Mouse (Mus musculus): ENCODE measurements around the gene Mpdz. TPM values are rescaled to one million over a fixed set of nuclear protein-coding genes. Genes with fewer than 3 reads are reported as not detected.

The Mpdz gene
- polyA plus RNA-seq, 1 experiment from 2014 or later: 19.1 TPM

GRCm38 (mm10) chr4:81313246-81313645 is 129.4 kb downstream of the Mpdz start:
- Histone ChIP-seq H3K4me2 (ENCODE audit: low read length) (no peak overlapping the region), H3K4me3 (ENCODE audit: low read depth, low read length) (no peak overlapping the region), H3K27me3 (replicated peaks; ENCODE audit: control insufficient read depth, insufficient read depth, low read length) (no peaks in the 10 kb centered on the region), H3K9me3 (replicated peaks; ENCODE audit: control insufficient read depth, low read length) (no peaks in the 10 kb centered on the region), H3K36me3 (ENCODE audit: control insufficient read depth, insufficient read depth, low read length) (0 out of 2 replicates have a peak, but pooled peaks cover 3% of the 10 kb centered on the region), H3K9ac (ENCODE audit: low read length) (no peak overlapping the region), H3K27ac (ENCODE audit: low read depth, low read length) (no peak overlapping the region), H3K4me1 (ENCODE audit: control insufficient read depth, insufficient read depth, low read length) (no peaks in the 10 kb centered on the region; the same call in 1 of the 2 replicates)
- 92% methylated on average over 4 of the region's 4 CpGs for WGBS
- ATAC-seq (no peak), DNase-seq (ENCODE audit: low spot score) (no peak)

DNA sequence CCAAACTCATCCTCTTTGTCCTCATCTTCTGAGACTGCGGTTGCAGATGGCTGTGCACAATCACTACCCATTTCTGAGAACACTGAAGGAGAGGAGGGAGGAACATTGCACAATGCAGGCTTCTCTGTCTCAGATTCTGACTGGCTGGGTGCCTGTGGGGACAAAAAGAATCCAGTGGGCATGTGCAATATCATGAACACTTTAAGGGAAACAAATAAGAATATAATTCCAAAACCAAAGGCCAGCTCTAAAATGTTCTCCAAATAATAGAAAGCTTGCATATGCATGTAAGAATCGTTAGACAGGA is 132.5 kb downstream of the Mpdz start:
- H3K4me2 ChIP-seq (ENCODE audit: low read length): no peak overlapping the region
- DNase-seq (ENCODE audit: low spot score) (no peak), ATAC-seq (no peak)
- 65% methylated on average over 2 of the region's 2 CpGs for WGBS
- no peaks in the 10 kb centered on the region; the same call in 1 of the 2 replicates for H3K4me1 ChIP-seq (ENCODE audit: control insufficient read depth, insufficient read depth, low read length)
- H3K27ac ChIP-seq (ENCODE audit: low read depth, low read length): no peak overlapping the region
- H3K27me3 ChIP-seq (replicated peaks; ENCODE audit: control insufficient read depth, insufficient read depth, low read length): no peaks in the 10 kb centered on the region
- H3K4me3 ChIP-seq (ENCODE audit: low read depth, low read length): no peak overlapping the region
- H3K9me3 ChIP-seq (replicated peaks; ENCODE audit: control insufficient read depth, low read length): no peaks in the 10 kb centered on the region
- H3K36me3 ChIP-seq (ENCODE audit: control insufficient read depth, insufficient read depth, low read length): peaks cover 9% of the 10 kb centered on the region; the same call in 1 of the 2 replicates
- no peak overlapping the region for H3K9ac ChIP-seq (ENCODE audit: low read length)

- H3K27me3 ChIP-seq (replicated peaks; ENCODE audit: control insufficient read depth, insufficient read depth, low read length): no peaks in the 10 kb centered on the region
- no peak overlapping the region for H3K4me3 ChIP-seq (ENCODE audit: low read depth, low read length)
- H3K9ac ChIP-seq (ENCODE audit: low read length): no peak overlapping the region
- H3K9me3 ChIP-seq (replicated peaks; ENCODE audit: control insufficient read depth, low read length): no peaks in the 10 kb centered on the region
- DNase-seq (ENCODE audit: low spot score): no peak
- H3K27ac ChIP-seq (ENCODE audit: low read depth, low read length): no peak overlapping the region
- H3K4me1 ChIP-seq (ENCODE audit: control insufficient read depth, insufficient read depth, low read length): no peaks in the 10 kb centered on the region
- peaks cover 10% of the 10 kb centered on the region; the same call in 1 of the 2 replicates for H3K36me3 ChIP-seq (ENCODE audit: control insufficient read depth, insufficient read depth, low read length)
- no peak for ATAC-seq
- 70% methylated on average over 12 of the region's 12 CpGs for WGBS
- H3K4me2 ChIP-seq (ENCODE audit: low read length): no peak overlapping the region
Observed at GRCm38 (mm10) chr4:81309473-81310167, 133.0 kb downstream of the Mpdz start.

GRCm38 (mm10) chr4:81307596-81308265 is 134.9 kb downstream of the Mpdz start:
- no peak overlapping the region for H3K4me3 ChIP-seq (ENCODE audit: low read depth, low read length)
- H3K4me1 ChIP-seq (ENCODE audit: control insufficient read depth, insufficient read depth, low read length): no peaks in the 10 kb centered on the region
- no peaks in the 10 kb centered on the region for H3K27me3 ChIP-seq (replicated peaks; ENCODE audit: control insufficient read depth, insufficient read depth, low read length)
- H3K9ac ChIP-seq (ENCODE audit: low read length): no peak overlapping the region
- DNase-seq (ENCODE audit: low spot score) (no peak), ATAC-seq (no peak)
- peaks cover 20% of the 10 kb centered on the region for H3K36me3 ChIP-seq (ENCODE audit: control insufficient read depth, insufficient read depth, low read length)
- WGBS: 94% methylated on average over 10 of the region's 10 CpGs
- no peaks in the 10 kb centered on the region for H3K9me3 ChIP-seq (replicated peaks; ENCODE audit: control insufficient read depth, low read length)
- H3K4me2 ChIP-seq (ENCODE audit: low read length): no peak overlapping the region
- H3K27ac ChIP-seq (ENCODE audit: low read depth, low read length): no peak overlapping the region

DNA sequence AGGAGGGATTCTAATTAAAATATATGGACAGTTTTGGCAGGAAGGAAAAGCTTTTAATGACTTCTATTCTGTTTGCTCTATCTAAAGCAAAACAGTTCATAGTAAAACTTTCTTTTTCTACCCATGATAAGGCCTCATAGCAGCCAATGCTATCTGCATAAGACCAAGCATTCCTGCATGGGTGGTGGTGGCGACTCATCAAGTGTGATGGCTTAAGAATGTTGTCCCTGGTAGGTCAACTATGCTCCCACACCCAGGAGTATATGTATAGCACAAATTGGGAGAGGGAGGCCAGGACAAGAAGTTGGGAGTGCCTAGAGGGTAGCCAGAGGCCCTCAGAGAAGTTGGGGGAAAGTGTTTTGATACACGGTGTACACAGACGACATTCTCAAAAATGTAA is 140.6 kb downstream of the Mpdz start:
- WGBS: 96% methylated on average over 3 of the region's 3 CpGs
- no peak for DNase-seq (ENCODE audit: low spot score)
- H3K27ac ChIP-seq (ENCODE audit: low read depth, low read length): no peak overlapping the region
- no peak overlapping the region for H3K9ac ChIP-seq (ENCODE audit: low read length)
- no peak for ATAC-seq
- no peak overlapping the region for H3K4me3 ChIP-seq (ENCODE audit: low read depth, low read length)
- H3K4me1 ChIP-seq (ENCODE audit: control insufficient read depth, insufficient read depth, low read length): no peaks in the 10 kb centered on the region
- no peak overlapping the region for H3K4me2 ChIP-seq (ENCODE audit: low read length)
- H3K36me3 ChIP-seq (ENCODE audit: control insufficient read depth, insufficient read depth, low read length): peaks cover 17% of the 10 kb centered on the region
- H3K27me3 ChIP-seq (replicated peaks; ENCODE audit: control insufficient read depth, insufficient read depth, low read length): no peaks in the 10 kb centered on the region
- H3K9me3 ChIP-seq (replicated peaks; ENCODE audit: control insufficient read depth, low read length): no peaks in the 10 kb centered on the region

GRCm38 (mm10) chr4:81298384-81298783 is 144.2 kb downstream of the Mpdz start:
- 89% methylated on average over 4 of the region's 4 CpGs for WGBS
- Histone ChIP-seq H3K27me3 (replicated peaks; ENCODE audit: control insufficient read depth, insufficient read depth, low read length) (no peaks in the 10 kb centered on the region), H3K4me2 (ENCODE audit: low read length) (no peak overlapping the region)

GRCm38 (mm10) chr4:81293309-81293708 is 149.3 kb downstream of the Mpdz start:
- DNase-seq (ENCODE audit: low spot score) (no peak), ATAC-seq (no peak)
- no peaks in the 10 kb centered on the region for H3K4me1 ChIP-seq (ENCODE audit: control insufficient read depth, insufficient read depth, low read length)
- no peak overlapping the region for H3K9ac ChIP-seq (ENCODE audit: low read length)
- H3K4me3 ChIP-seq (ENCODE audit: low read depth, low read length): no peak overlapping the region
- H3K27ac ChIP-seq (ENCODE audit: low read depth, low read length): no peak overlapping the region
- H3K9me3 ChIP-seq (replicated peaks; ENCODE audit: control insufficient read depth, low read length): no peaks in the 10 kb centered on the region
- H3K27me3 ChIP-seq (replicated peaks; ENCODE audit: control insufficient read depth, insufficient read depth, low read length): no peaks in the 10 kb centered on the region
- no peak overlapping the region for H3K4me2 ChIP-seq (ENCODE audit: low read length)
- H3K36me3 ChIP-seq (ENCODE audit: control insufficient read depth, insufficient read depth, low read length): peaks cover 43% of the 10 kb centered on the region

More at GRCm38 (mm10) chr4:81298384-81298783, 144.2 kb downstream of the Mpdz start:
- no peaks in the 10 kb centered on the region for H3K4me1 ChIP-seq (ENCODE audit: control insufficient read depth, insufficient read depth, low read length)
- peaks cover 26% of the 10 kb centered on the region for H3K36me3 ChIP-seq (ENCODE audit: control insufficient read depth, insufficient read depth, low read length)
- no peak for DNase-seq (ENCODE audit: low spot score)
- H3K4me3 ChIP-seq (ENCODE audit: low read depth, low read length): no peak overlapping the region
- H3K27ac ChIP-seq (ENCODE audit: low read depth, low read length): no peak overlapping the region
- no peak overlapping the region for H3K9ac ChIP-seq (ENCODE audit: low read length)
- no peaks in the 10 kb centered on the region for H3K9me3 ChIP-seq (replicated peaks; ENCODE audit: control insufficient read depth, low read length)
- no peak for ATAC-seq

DNA sequence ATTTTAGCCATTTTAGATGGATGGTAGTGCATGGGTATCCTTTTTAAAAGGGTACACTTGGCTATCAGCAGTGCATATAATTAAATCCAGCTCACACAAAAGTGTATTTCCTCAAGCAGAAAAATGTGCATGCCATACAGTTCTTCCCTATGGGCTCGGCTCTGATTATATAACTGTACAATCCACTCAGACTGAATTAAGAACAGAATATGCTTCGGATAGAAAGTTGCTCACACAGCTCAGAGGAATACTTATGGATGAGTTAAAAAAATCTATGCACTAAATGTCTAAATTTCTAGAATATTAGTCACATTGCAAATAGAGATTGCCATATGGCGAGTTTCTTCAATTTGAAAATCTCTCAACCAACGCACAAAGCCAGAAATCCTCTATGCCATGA is 157.1 kb downstream of the Mpdz start:
- no peak overlapping the region for H3K9ac ChIP-seq (ENCODE audit: low read length)
- WGBS: 88% methylated on average over 4 of the region's 4 CpGs
- H3K4me3 ChIP-seq (ENCODE audit: low read depth, low read length): no peak overlapping the region
- ATAC-seq (no peak), DNase-seq (ENCODE audit: low spot score) (no peak)
- H3K27me3 ChIP-seq (replicated peaks; ENCODE audit: control insufficient read depth, insufficient read depth, low read length): no peaks in the 10 kb centered on the region
- no peaks in the 10 kb centered on the region for H3K9me3 ChIP-seq (replicated peaks; ENCODE audit: control insufficient read depth, low read length)
- H3K4me1 ChIP-seq (ENCODE audit: control insufficient read depth, insufficient read depth, low read length): no peaks in the 10 kb centered on the region
- H3K36me3 ChIP-seq (ENCODE audit: control insufficient read depth, insufficient read depth, low read length): peaks cover 24% of the 10 kb centered on the region; the same call in 1 of the 2 replicates
- no peak overlapping the region for H3K27ac ChIP-seq (ENCODE audit: low read depth, low read length)
- no peak overlapping the region for H3K4me2 ChIP-seq (ENCODE audit: low read length)

DNA sequence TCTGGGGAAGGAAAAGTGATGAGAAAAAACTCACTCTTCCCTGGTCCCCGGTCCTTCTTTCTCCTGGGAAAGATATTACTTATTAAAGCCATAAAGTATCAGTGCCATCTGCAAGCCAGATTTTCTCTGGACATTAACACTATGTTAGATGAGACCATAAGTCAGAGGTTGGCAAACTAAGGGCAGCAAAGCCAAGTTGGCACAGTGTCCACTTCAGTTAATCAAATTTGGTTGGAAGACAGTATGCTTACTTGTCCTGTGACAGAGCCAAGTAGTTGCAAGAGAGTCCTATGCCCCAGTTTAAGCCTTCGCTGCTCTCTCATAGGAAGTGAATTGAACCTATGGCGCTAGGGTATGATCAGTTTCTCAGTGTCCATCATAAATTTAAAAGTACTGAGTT is 159.0 kb downstream of the Mpdz start:
- Histone ChIP-seq H3K36me3 (ENCODE audit: control insufficient read depth, insufficient read depth, low read length) (peaks cover 11% of the 10 kb centered on the region; the same call in 1 of the 2 replicates), H3K9ac (ENCODE audit: low read length) (no peak overlapping the region), H3K9me3 (replicated peaks; ENCODE audit: control insufficient read depth, low read length) (no peaks in the 10 kb centered on the region), H3K4me3 (ENCODE audit: low read depth, low read length) (no peak overlapping the region), H3K27me3 (replicated peaks; ENCODE audit: control insufficient read depth, insufficient read depth, low read length) (no peaks in the 10 kb centered on the region), H3K4me2 (ENCODE audit: low read length) (no peak overlapping the region), H3K27ac (ENCODE audit: low read depth, low read length) (no peak overlapping the region), H3K4me1 (ENCODE audit: control insufficient read depth, insufficient read depth, low read length) (no peaks in the 10 kb centered on the region)
- 94% methylated on average over 3 of the region's 3 CpGs for WGBS
- no peak for ATAC-seq
- no peak for DNase-seq (ENCODE audit: low spot score)

Data from forebrain, embryonic 14.5 days (tissue).